Mouse (Mus musculus) neural tube, embryonic 11.5 days (tissue): ENCODE measurements at regions not wholly inside any gene's neighbourhood (a gene's known extent, or its start where the extent isn't known, plus 50 kb on each side); places are given as distances from the start of the nearest gene placed in this dataset.
A peak's percentile ranks its signal among the peaks of the same experiment; 100 is the strongest.

Source experiments
- ATAC-seq: fragments of 200-750 bp; cut with Nextera tagmentation; 2 replicates; pipeline ENCODE4 v1.8.0; 2017; ENCODE audit warnings: moderate number of reproducible peaks, mild to moderate bottlenecking, moderate TSS enrichment, moderate library complexity; ENCODE audit not compliant: insufficient read depth, low FRiP score, low TSS enrichment
- DNase-seq: peaks from one replicate; pipeline ENCODE4 v3.0.0-alpha.2; 2015; ENCODE audit warnings: low spot score
- H3K27ac ChIP-seq: fragments of 300-500 bp; sonication (generic); 2 replicates; pipeline ENCODE4 v1.5.1; 2014; ENCODE audit warnings: low read depth, mild to moderate bottlenecking, low read length
- H3K27me3 ChIP-seq: fragments of 300-500 bp; sonication (generic); 2 replicates; pipeline ENCODE4 v1.6.1; 2014; ENCODE audit warnings: mild to moderate bottlenecking, low read length, mixed read lengths; ENCODE audit not compliant: control insufficient read depth, insufficient read depth
- H3K36me3 ChIP-seq: fragments of 300-500 bp; sonication (generic); 2 replicates; pipeline ENCODE4 v1.6.1; 2014; ENCODE audit warnings: mild to moderate bottlenecking, low read length, moderate library complexity, mixed read lengths; ENCODE audit not compliant: control insufficient read depth, insufficient read depth
- H3K4me1 ChIP-seq: fragments of 300-500 bp; sonication (generic); 2 replicates; pipeline ENCODE4 v1.6.1; 2014; ENCODE audit warnings: low read length, mixed read lengths; ENCODE audit not compliant: control insufficient read depth, insufficient read depth
- H3K4me2 ChIP-seq: fragments of 300-500 bp; sonication (generic); 2 replicates; pipeline ENCODE4 v1.6.1; 2014; ENCODE audit warnings: low read depth, mild to moderate bottlenecking, moderate library complexity
- H3K4me3 ChIP-seq: fragments of 300-500 bp; sonication (generic); 2 replicates; pipeline ENCODE4 v1.5.1; 2014; ENCODE audit warnings: low read depth, low read length
- H3K9ac ChIP-seq: fragments of 300-500 bp; sonication (generic); 2 replicates; pipeline ENCODE4 v1.6.1; 2014; ENCODE audit warnings: mild to moderate bottlenecking, low read length
- H3K9me3 ChIP-seq: fragments of 300-500 bp; sonication (generic); 2 replicates; pipeline ENCODE4 v1.6.1; 2016; ENCODE audit warnings: low read length; ENCODE audit not compliant: control insufficient read depth
- WGBS: fragments of 180-500 bp; shearing (Covaris S2); extraction: QIAGEN DNeasy Blood & Tissue Kit; methylation state at CpG from one replicate; pipeline ENCODE4 v1.1.7; 2014; 5-methylcytosine and 5-hydroxymethylcytosine counted together

GRCm38 (mm10) chr14:28664121-28664520, 159.6 kb downstream of the Wnt5a start:
- Histone ChIP-seq H3K4me3 (no peak overlapping the region), H3K27ac (no peak overlapping the region), H3K9ac (no peak overlapping the region), H3K9me3 (no peaks in the 10 kb centered on the region), H3K4me1 (0 out of 2 replicates have a peak, but pooled peaks cover 2% of the 10 kb centered on the region), H3K4me2 (0 out of 2 replicates have a peak overlapping the region, but pooled peaks have one; percentile 8), H3K36me3 (no peaks in the 10 kb centered on the region), H3K27me3 (no peaks in the 10 kb centered on the region)
- ATAC-seq (no peak), DNase-seq (peak; percentile 25)
- 23% methylated on average over 7 of the region's 7 CpGs for WGBS

GRCm38 (mm10) chr14:28675476-28675875, 170.9 kb downstream of the Wnt5a start:
- H3K27me3 ChIP-seq = no peaks in the 10 kb centered on the region
- H3K4me1 ChIP-seq = no peaks in the 10 kb centered on the region
- H3K4me3 ChIP-seq = no peak overlapping the region
- H3K9me3 ChIP-seq = no peaks in the 10 kb centered on the region
- ATAC-seq (no peak), DNase-seq (no peak)
- H3K36me3 ChIP-seq = no peaks in the 10 kb centered on the region
- H3K4me2 ChIP-seq = no peak overlapping the region
- no peak overlapping the region for H3K9ac ChIP-seq
- WGBS = 58% methylated on average over 5 of the region's 5 CpGs
- H3K27ac ChIP-seq = no peak overlapping the region

GRCm38 (mm10) chr14:28699780-28700179, 195.2 kb downstream of the Wnt5a start:
- ATAC-seq = no peak
- H3K9ac ChIP-seq = no peak overlapping the region
- no peaks in the 10 kb centered on the region for H3K27me3 ChIP-seq
- WGBS = 85% methylated on average over 2 of the region's 2 CpGs
- no peak overlapping the region for H3K27ac ChIP-seq
- no peaks in the 10 kb centered on the region for H3K4me1 ChIP-seq
- no peak overlapping the region for H3K4me3 ChIP-seq
- H3K4me2 ChIP-seq = no peak overlapping the region
- DNase-seq = no peak
- H3K9me3 ChIP-seq = no peaks in the 10 kb centered on the region
- no peaks in the 10 kb centered on the region for H3K36me3 ChIP-seq

GRCm38 (mm10) chr14:28704729-28705128, 200.2 kb downstream of the Wnt5a start:
- Histone ChIP-seq H3K27me3 (no peaks in the 10 kb centered on the region), H3K4me2 (no peak overlapping the region), H3K9me3 (no peaks in the 10 kb centered on the region), H3K36me3 (no peaks in the 10 kb centered on the region), H3K4me1 (no peaks in the 10 kb centered on the region), H3K4me3 (no peak overlapping the region), H3K27ac (no peak overlapping the region), H3K9ac (no peak overlapping the region)
- DNase-seq (no peak), ATAC-seq (no peak)
- WGBS = 93% methylated on average over 5 of the region's 5 CpGs

- Histone ChIP-seq H3K9ac (no peak overlapping the region), H3K4me3 (no peak overlapping the region), H3K9me3 (no peaks in the 10 kb centered on the region), H3K4me1 (no peaks in the 10 kb centered on the region), H3K36me3 (no peaks in the 10 kb centered on the region), H3K4me2 (no peak overlapping the region), H3K27me3 (no peaks in the 10 kb centered on the region), H3K27ac (no peak overlapping the region)
- WGBS = 57% methylated on average over 10 of the region's 10 CpGs
- ATAC-seq = no peak
- DNase-seq = peak; percentile 17
These were observed 210.0 kb downstream of the Wnt5a start for GRCm38 (mm10) chr14:28714598-28714997.

GRCm38 (mm10) chr14:28720545-28720944, 216.0 kb downstream of the Wnt5a start:
- H3K4me2 ChIP-seq = no peak overlapping the region

GRCm38 (mm10) chr14:28725666-28726065, 221.1 kb downstream of the Wnt5a start:
- H3K27me3 ChIP-seq = no peaks in the 10 kb centered on the region
- H3K36me3 ChIP-seq = no peaks in the 10 kb centered on the region
- H3K27ac ChIP-seq = no peak overlapping the region
- WGBS = 74% methylated on average over 4 of the region's 4 CpGs
- H3K9ac ChIP-seq = no peak overlapping the region
- ATAC-seq (no peak), DNase-seq (no peak)
- no peaks in the 10 kb centered on the region for H3K9me3 ChIP-seq
- no peak overlapping the region for H3K4me3 ChIP-seq
- H3K4me1 ChIP-seq = no peaks in the 10 kb centered on the region
- H3K4me2 ChIP-seq = no peak overlapping the region

More at GRCm38 (mm10) chr14:28720545-28720944, 216.0 kb downstream of the Wnt5a start:
- Histone ChIP-seq H3K9me3 (no peaks in the 10 kb centered on the region), H3K4me3 (no peak overlapping the region), H3K27me3 (no peaks in the 10 kb centered on the region), H3K36me3 (no peaks in the 10 kb centered on the region), H3K9ac (no peak overlapping the region), H3K27ac (no peak overlapping the region), H3K4me1 (no peaks in the 10 kb centered on the region)
- no peak for ATAC-seq
- DNase-seq = no peak
- WGBS = 96% methylated on average over 3 of the region's 3 CpGs

- ATAC-seq (no peak), DNase-seq (no peak)
- no peak overlapping the region for H3K4me2 ChIP-seq
- no peak overlapping the region for H3K4me3 ChIP-seq
- no peaks in the 10 kb centered on the region for H3K9me3 ChIP-seq
- no peak overlapping the region for H3K9ac ChIP-seq
- no peaks in the 10 kb centered on the region for H3K4me1 ChIP-seq
- H3K27me3 ChIP-seq = no peaks in the 10 kb centered on the region
- no peak overlapping the region for H3K27ac ChIP-seq
- WGBS = 77% methylated on average over 5 of the region's 5 CpGs
- H3K36me3 ChIP-seq = no peaks in the 10 kb centered on the region
These were observed 228.9 kb downstream of the Wnt5a start for GRCm38 (mm10) chr14:28733496-28733895.

- no peaks in the 10 kb centered on the region for H3K27me3 ChIP-seq
- WGBS = 87% methylated on average over 5 of the region's 5 CpGs
- H3K4me2 ChIP-seq = no peak overlapping the region
- H3K27ac ChIP-seq = no peak overlapping the region
- ATAC-seq (no peak), DNase-seq (no peak)
- H3K4me3 ChIP-seq = no peak overlapping the region
- no peaks in the 10 kb centered on the region for H3K4me1 ChIP-seq
- no peaks in the 10 kb centered on the region for H3K9me3 ChIP-seq
- no peaks in the 10 kb centered on the region for H3K36me3 ChIP-seq
- H3K9ac ChIP-seq = no peak overlapping the region
These were observed 230.9 kb downstream of the Wnt5a start for GRCm38 (mm10) chr14:28735446-28735845.
